Mouse (Mus musculus): Measurements from ENCODE around the gene Lin7c. TPM values are rescaled to one million over a fixed set of nuclear protein-coding genes. Genes with fewer than 3 reads are reported as not detected.
A peak's percentile ranks its signal among the peaks of the same experiment; 100 is the strongest.

The Lin7c gene
- polyA plus RNA-seq, 1 experiment: 13.2 TPM

DNA sequence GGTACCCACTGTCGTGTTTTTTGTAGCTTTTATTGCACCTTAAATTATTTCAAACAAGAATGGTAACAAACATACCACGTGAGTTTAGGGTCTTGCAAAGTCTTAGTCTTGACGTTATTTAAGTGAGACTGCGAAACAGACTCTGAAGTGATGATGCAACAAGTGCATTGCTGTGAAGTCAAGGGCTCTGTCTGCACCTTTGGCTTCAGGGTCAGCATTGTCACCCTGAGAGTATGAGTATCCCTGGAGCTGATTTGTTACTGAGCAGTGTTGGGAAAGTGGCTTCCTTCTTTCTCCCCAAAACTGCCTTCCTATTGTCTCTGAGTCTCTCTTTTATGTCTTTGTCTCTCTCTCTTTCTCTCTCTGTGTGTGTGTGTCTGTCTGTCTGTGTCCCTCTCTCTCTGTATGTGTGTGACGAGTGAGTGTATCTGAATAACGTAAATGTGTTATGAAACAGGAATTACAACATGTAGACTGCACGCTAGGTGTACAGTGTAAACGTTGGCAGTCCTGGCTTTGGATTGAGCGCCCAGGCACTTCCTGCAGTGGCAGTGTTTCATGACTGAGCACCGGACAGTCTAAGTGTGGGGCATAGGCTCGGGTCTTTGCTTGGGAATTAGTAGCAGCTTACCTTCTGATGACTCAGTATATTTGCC lies 45.2 kb downstream of the Lin7c start:
- TF ChIP-seq CTCF (conservative IDR thresholded peaks at IDR 0.05; ENCODE audit: insufficient read depth, insufficient read length, low read depth, low read length) (no peak), POLR2A (IDR thresholded peaks at IDR 0.05; ENCODE audit: low read depth, low read length) (no peak)
- peaks cover 40% of the 10 kb centered on the region for H3K4me1 ChIP-seq (ENCODE audit: control insufficient read depth, insufficient read depth, low read length)
- no peaks in the 10 kb centered on the region for H3K27me3 ChIP-seq (replicated peaks; ENCODE audit: control insufficient read depth, insufficient read depth, low read length)
- no peak overlapping the region for H3K27ac ChIP-seq (ENCODE audit: insufficient read depth, low read depth, low read length)
- H3K36me3 ChIP-seq (ENCODE audit: control insufficient read depth, insufficient read depth, low read length): no peaks in the 10 kb centered on the region
- WGBS: 40% methylated on average over 11 of the region's 11 CpGs
- no peak overlapping the region for H3K4me3 ChIP-seq (ENCODE audit: insufficient read depth, low read depth, low read length)
- no peak for DNase-seq

GRCm38 (mm10) chr2:109936410-109936755 lies 45.7 kb downstream of the Lin7c start:
- H3K4me1 ChIP-seq (ENCODE audit: control insufficient read depth, insufficient read depth, low read length): peaks cover 39% of the 10 kb centered on the region
- H3K36me3 ChIP-seq (ENCODE audit: control insufficient read depth, insufficient read depth, low read length): no peaks in the 10 kb centered on the region
- no peak for DNase-seq
- H3K4me3 ChIP-seq (ENCODE audit: insufficient read depth, low read depth, low read length): no peak overlapping the region
- no peaks in the 10 kb centered on the region for H3K27me3 ChIP-seq (replicated peaks; ENCODE audit: control insufficient read depth, insufficient read depth, low read length)
- no peak overlapping the region for H3K27ac ChIP-seq (ENCODE audit: insufficient read depth, low read depth, low read length)
- TF ChIP-seq POLR2A (IDR thresholded peaks at IDR 0.05; ENCODE audit: low read depth, low read length) (no peak), CTCF (conservative IDR thresholded peaks at IDR 0.05; ENCODE audit: insufficient read depth, insufficient read length, low read depth, low read length) (no peak)
- WGBS: 41% methylated on average over 2 of the region's 2 CpGs

GRCm38 (mm10) chr2:109941973-109942444 lies 51.4 kb downstream of the Lin7c start:
- Histone ChIP-seq H3K4me3 (ENCODE audit: insufficient read depth, low read depth, low read length) (no peak overlapping the region), H3K27me3 (replicated peaks; ENCODE audit: control insufficient read depth, insufficient read depth, low read length) (no peaks in the 10 kb centered on the region), H3K4me1 (ENCODE audit: control insufficient read depth, insufficient read depth, low read length) (peaks cover 8% of the 10 kb centered on the region), H3K36me3 (ENCODE audit: control insufficient read depth, insufficient read depth, low read length) (no peaks in the 10 kb centered on the region), H3K27ac (ENCODE audit: insufficient read depth, low read depth, low read length) (0 out of 2 replicates have a peak overlapping the region, but pooled peaks have one; percentile 41)
- DNase-seq: no peak
- WGBS: 23% methylated on average over 5 of the region's 5 CpGs
- no peak for TF ChIP-seq POLR2A (IDR thresholded peaks at IDR 0.05; ENCODE audit: low read depth, low read length)
- no peak for TF ChIP-seq CTCF (conservative IDR thresholded peaks at IDR 0.05; ENCODE audit: insufficient read depth, insufficient read length, low read depth, low read length)

DNA sequence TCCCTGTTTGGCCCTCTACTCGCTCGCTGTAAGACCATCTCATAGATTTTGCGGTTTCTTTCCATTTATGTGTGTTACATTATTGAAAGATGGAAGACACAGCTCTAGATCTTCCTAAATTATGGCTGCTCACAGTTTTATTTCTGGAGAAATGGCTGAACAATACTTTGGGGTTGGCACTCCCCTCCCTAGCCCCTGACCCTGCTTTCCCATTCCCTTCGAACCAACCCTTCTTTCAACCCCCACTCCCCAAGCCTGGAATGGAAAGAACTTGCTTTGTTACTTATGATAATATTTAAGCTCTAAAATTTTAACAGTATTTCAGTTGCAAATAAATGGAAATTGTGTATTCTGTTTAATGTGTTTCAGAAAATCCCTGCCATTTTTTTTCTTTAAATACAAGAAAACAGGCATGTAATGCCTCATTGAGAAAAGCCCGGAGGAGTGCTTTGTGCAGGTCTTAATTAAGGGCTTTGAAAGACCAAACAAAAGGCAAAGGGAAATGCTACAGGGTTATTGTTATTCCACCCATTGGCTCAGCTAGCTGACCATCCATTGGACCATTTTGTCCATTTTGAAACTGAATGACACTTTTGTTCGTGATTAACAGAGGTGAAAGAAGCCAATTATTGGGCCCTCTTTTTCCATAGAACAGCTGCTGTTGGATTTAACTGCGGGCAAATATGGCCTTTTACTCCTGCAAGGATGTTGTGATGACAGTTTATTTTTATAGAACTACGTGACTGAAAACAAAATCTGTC lies 52.3 kb downstream of the Lin7c start:
- WGBS: 67% methylated on average over 8 of the region's 8 CpGs
- no peak for TF ChIP-seq POLR2A (IDR thresholded peaks at IDR 0.05; ENCODE audit: low read depth, low read length)
- TF ChIP-seq CTCF (conservative IDR thresholded peaks at IDR 0.05; ENCODE audit: insufficient read depth, insufficient read length, low read depth, low read length): no peak
- no peak for DNase-seq
- H3K27me3 ChIP-seq (replicated peaks; ENCODE audit: control insufficient read depth, insufficient read depth, low read length): no peaks in the 10 kb centered on the region
- no peak overlapping the region for H3K4me3 ChIP-seq (ENCODE audit: insufficient read depth, low read depth, low read length)
- H3K36me3 ChIP-seq (ENCODE audit: control insufficient read depth, insufficient read depth, low read length): no peaks in the 10 kb centered on the region
- peaks cover 8% of the 10 kb centered on the region for H3K4me1 ChIP-seq (ENCODE audit: control insufficient read depth, insufficient read depth, low read length)
- H3K27ac ChIP-seq (ENCODE audit: insufficient read depth, low read depth, low read length): no peak overlapping the region

DNA sequence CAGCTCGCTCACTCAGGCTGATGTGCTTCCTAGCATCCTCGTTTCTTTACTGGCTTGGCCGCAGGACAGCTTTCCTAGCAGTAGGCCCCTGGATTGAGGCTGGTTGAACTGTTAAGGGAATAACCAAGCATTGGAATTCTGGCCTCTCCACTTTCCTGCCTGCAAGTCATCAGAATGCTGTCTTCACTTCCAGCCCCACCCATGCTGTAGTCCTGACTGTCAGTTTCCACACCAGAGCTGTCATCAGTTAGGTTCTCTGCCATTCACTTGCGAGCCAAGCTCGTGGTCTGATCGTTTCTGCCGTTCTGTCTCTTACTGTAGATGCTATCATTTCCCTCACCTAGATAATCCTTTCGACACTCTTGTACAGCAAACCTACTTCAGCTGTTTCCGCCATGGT lies 54.3 kb downstream of the Lin7c start:
- WGBS: 63% methylated on average over 9 of the region's 9 CpGs
- TF ChIP-seq CTCF (conservative IDR thresholded peaks at IDR 0.05; ENCODE audit: insufficient read depth, insufficient read length, low read depth, low read length) (no peak), POLR2A (IDR thresholded peaks at IDR 0.05; ENCODE audit: low read depth, low read length) (no peak)
- DNase-seq: no peak
- Histone ChIP-seq H3K4me1 (ENCODE audit: control insufficient read depth, insufficient read depth, low read length) (peaks cover 11% of the 10 kb centered on the region), H3K27ac (ENCODE audit: insufficient read depth, low read depth, low read length) (no peak overlapping the region), H3K4me3 (ENCODE audit: insufficient read depth, low read depth, low read length) (no peak overlapping the region), H3K36me3 (ENCODE audit: control insufficient read depth, insufficient read depth, low read length) (no peaks in the 10 kb centered on the region), H3K27me3 (replicated peaks; ENCODE audit: control insufficient read depth, insufficient read depth, low read length) (no peaks in the 10 kb centered on the region)

- 49% methylated on average over 4 of the region's 4 CpGs for WGBS
- Histone ChIP-seq H3K27ac (ENCODE audit: insufficient read depth, low read depth, low read length) (no peak overlapping the region), H3K4me3 (ENCODE audit: insufficient read depth, low read depth, low read length) (no peak overlapping the region), H3K4me1 (ENCODE audit: control insufficient read depth, insufficient read depth, low read length) (peaks cover 11% of the 10 kb centered on the region), H3K27me3 (replicated peaks; ENCODE audit: control insufficient read depth, insufficient read depth, low read length) (no peaks in the 10 kb centered on the region), H3K36me3 (ENCODE audit: control insufficient read depth, insufficient read depth, low read length) (no peaks in the 10 kb centered on the region)
- no peak for DNase-seq
- TF ChIP-seq CTCF (conservative IDR thresholded peaks at IDR 0.05; ENCODE audit: insufficient read depth, insufficient read length, low read depth, low read length) (no peak), POLR2A (IDR thresholded peaks at IDR 0.05; ENCODE audit: low read depth, low read length) (no peak)
These were observed 54.9 kb downstream of the Lin7c start for GRCm38 (mm10) chr2:109945532-109945931.

DNA sequence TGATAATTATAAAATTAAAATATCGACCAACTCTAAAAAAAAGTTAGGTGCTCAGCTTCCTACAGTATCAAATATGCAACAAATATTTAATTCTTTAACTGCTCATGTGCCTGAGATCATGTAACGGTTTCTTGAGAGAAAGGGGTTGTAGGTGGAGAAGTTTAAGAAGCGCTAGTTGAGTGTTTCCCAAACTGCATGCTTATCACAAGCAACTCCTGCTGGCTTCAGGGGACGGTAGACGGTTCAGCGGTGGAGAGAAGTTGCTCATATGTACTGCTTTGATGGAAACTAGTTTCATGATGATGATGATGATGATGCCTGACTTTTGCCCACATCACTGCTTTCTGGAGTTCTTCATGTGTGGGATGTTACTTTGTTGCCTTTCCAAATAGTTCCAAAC lies 55.8 kb downstream of the Lin7c start:
- no peaks in the 10 kb centered on the region for H3K36me3 ChIP-seq (ENCODE audit: control insufficient read depth, insufficient read depth, low read length)
- TF ChIP-seq CTCF (conservative IDR thresholded peaks at IDR 0.05; ENCODE audit: insufficient read depth, insufficient read length, low read depth, low read length) (no peak), POLR2A (IDR thresholded peaks at IDR 0.05; ENCODE audit: low read depth, low read length) (no peak)
- H3K4me3 ChIP-seq (ENCODE audit: insufficient read depth, low read depth, low read length): no peak overlapping the region
- no peak for DNase-seq
- no peak overlapping the region for H3K27ac ChIP-seq (ENCODE audit: insufficient read depth, low read depth, low read length)
- H3K4me1 ChIP-seq (ENCODE audit: control insufficient read depth, insufficient read depth, low read length): peaks cover 18% of the 10 kb centered on the region
- no peaks in the 10 kb centered on the region for H3K27me3 ChIP-seq (replicated peaks; ENCODE audit: control insufficient read depth, insufficient read depth, low read length)
- 88% methylated on average over 6 of the region's 6 CpGs for WGBS

Measured in kidney, adult 2 months (tissue).